Mouse (Mus musculus) CH12.LX (cell line): Measurements from ENCODE around the gene B3gnt6. TPM values are rescaled to one million over a fixed set of nuclear protein-coding genes. Genes with fewer than 3 reads are reported as not detected.

Experiments
- DNase-seq: peaks from one replicate; pipeline ENCODE4 v3.0.0-alpha.2; 2013; ENCODE audit errors: extremely low read depth
- H3K27ac ChIP-seq: 2 replicates; pipeline ENCODE4 v1.5.1; 2012; ENCODE audit warnings: low read depth, mild to moderate bottlenecking, control low read depth, moderate library complexity; ENCODE audit not compliant: insufficient read depth
- H3K27me3 ChIP-seq: replicated peaks from 2 replicates; pipeline ENCODE3; 2012; ENCODE audit warnings: inconsistent platforms
- H3K36me3 ChIP-seq, 2 experiments: replicated peaks in 1 of 2; 2 replicates each; pipeline versions ENCODE3 to v1.6.1; 2012; ENCODE audit warnings: inconsistent platforms in 1 of 2, low read length in 1 of 2, mild to moderate bottlenecking in 1 of 2, mixed read lengths in 1 of 2, moderate library complexity in 1 of 2; ENCODE audit not compliant: control insufficient read depth in 1 of 2, insufficient read depth in 1 of 2
- H3K4me1 ChIP-seq, 2 experiments: 2 replicates each; pipeline ENCODE4 v1.6.1; 2012; ENCODE audit warnings: inconsistent platforms in 1 of 2, moderate library complexity in 1 of 2; ENCODE audit not compliant: insufficient read depth in 2 of 2, control insufficient read depth in 1 of 2
- H3K4me2 ChIP-seq: 2 replicates; pipeline ENCODE4 v1.6.1; 2012; ENCODE audit warnings: low read depth, mild to moderate bottlenecking, control low read depth; ENCODE audit not compliant: poor library complexity, insufficient read depth, severe bottlenecking
- H3K4me3 ChIP-seq, 3 experiments: fragments of 150-350 bp in 1 of 3; sonication (generic) in 1 of 3; replicated peaks in 1 of 3; 2 replicates each; pipeline versions ENCODE3 to v1.5.1; 2011 to 2012; ENCODE audit warnings: low read depth in 2 of 3, low read length in 2 of 3, mild to moderate bottlenecking in 2 of 3, moderate library complexity in 2 of 3, control low read depth in 1 of 3, improper control_type of control experiment in 1 of 3, inconsistent platforms in 1 of 3, mixed read lengths in 1 of 3; ENCODE audit not compliant: poor library complexity in 1 of 3
- H3K79me2 ChIP-seq: replicated peaks from 2 replicates; pipeline ENCODE4 v1.6.1; 2012; ENCODE audit warnings: mild to moderate bottlenecking, moderate library complexity; ENCODE audit not compliant: control insufficient read depth, poor library complexity, insufficient read depth, severe bottlenecking; ENCODE audit errors: extremely low read depth
- H3K9ac ChIP-seq: 2 replicates; pipeline ENCODE4 v1.6.1; 2012; ENCODE audit warnings: low read depth, mild to moderate bottlenecking, control low read depth, moderate library complexity; ENCODE audit not compliant: insufficient read depth
- H3K9me3 ChIP-seq: replicated peaks from 2 replicates; pipeline ENCODE3; 2012; ENCODE audit warnings: low read length, inconsistent platforms, mixed read lengths
- CHD2 ChIP-seq: IDR thresholded peaks from 2 replicates; pipeline ENCODE4 v1.6.1; 2011; ENCODE audit warnings: low read length, improper control_type of control experiment
- E2F4 ChIP-seq: IDR thresholded peaks from 2 replicates; pipeline ENCODE4 v1.6.1; 2011; ENCODE audit warnings: low read depth, low read length, improper control_type of control experiment; ENCODE audit not compliant: insufficient replicate concordance
- ELF1 ChIP-seq: IDR thresholded peaks from 2 replicates; pipeline ENCODE4 v1.6.1; 2014; ENCODE audit warnings: low read depth, mild to moderate bottlenecking, inconsistent platforms, low read length, improper control_type of control experiment
- EP300 ChIP-seq: IDR thresholded peaks from 2 replicates; pipeline ENCODE4 v1.6.1; 2011; ENCODE audit warnings: low read length, improper control_type of control experiment
- JUN ChIP-seq: IDR thresholded peaks from 2 replicates; pipeline ENCODE4 v1.6.1; 2011; ENCODE audit warnings: low read depth, mild to moderate bottlenecking, low read length, improper control_type of control experiment, moderate library complexity; ENCODE audit not compliant: insufficient read depth
- MAFK ChIP-seq: IDR thresholded peaks from 2 replicates; pipeline ENCODE4 v1.6.1; 2011; ENCODE audit warnings: low read length, improper control_type of control experiment; ENCODE audit not compliant: insufficient replicate concordance
- MEF2A ChIP-seq: IDR thresholded peaks from 2 replicates; pipeline ENCODE4 v1.6.1; 2014; ENCODE audit warnings: low read depth, mild to moderate bottlenecking, inconsistent platforms, low read length, improper control_type of control experiment, borderline replicate concordance
- MXI1 ChIP-seq: IDR thresholded peaks from 2 replicates; pipeline ENCODE4 v1.6.1; 2011; ENCODE audit warnings: mild to moderate bottlenecking, low read depth, low read length, improper control_type of control experiment
- MYC ChIP-seq: IDR thresholded peaks from 2 replicates; pipeline ENCODE4 v1.6.1; 2011; ENCODE audit warnings: low read depth, mild to moderate bottlenecking, improper control_type of control experiment, low read length
- PAX5 ChIP-seq: IDR thresholded peaks from 2 replicates; pipeline ENCODE4 v1.6.1; 2012; ENCODE audit warnings: low read length, inconsistent platforms, mixed read lengths
- RAD21 ChIP-seq: IDR thresholded peaks from 2 replicates; pipeline ENCODE4 v1.6.1; 2011; ENCODE audit warnings: low read depth, mild to moderate bottlenecking, low read length, improper control_type of control experiment, moderate library complexity
- SIN3A ChIP-seq: IDR thresholded peaks from 2 replicates; pipeline ENCODE4 v1.6.1; 2012; ENCODE audit warnings: low read length, improper control_type of control experiment, inconsistent platforms
- TCF12 ChIP-seq: IDR thresholded peaks from 2 replicates; pipeline ENCODE4 v1.6.1; 2014; ENCODE audit warnings: low read depth, mild to moderate bottlenecking, inconsistent platforms, low read length, improper control_type of control experiment
- USF1 ChIP-seq: IDR thresholded peaks from 2 replicates; pipeline ENCODE4 v1.6.1; 2014; ENCODE audit warnings: low read depth, mild to moderate bottlenecking, inconsistent platforms, low read length, improper control_type of control experiment
- ZC3H11A ChIP-seq: IDR thresholded peaks from 2 replicates; pipeline ENCODE4 v1.6.1; 2012; ENCODE audit warnings: low read depth, mild to moderate bottlenecking, inconsistent platforms, low read length, improper control_type of control experiment
- ZMIZ1 ChIP-seq: IDR thresholded peaks from 2 replicates; pipeline ENCODE4 v1.6.1; 2012; ENCODE audit warnings: low read depth, mild to moderate bottlenecking, inconsistent platforms, low read length, improper control_type of control experiment
- ZNF384 ChIP-seq: IDR thresholded peaks from 2 replicates; pipeline ENCODE4 v1.6.1; 2012; ENCODE audit warnings: low read depth, low read length, improper control_type of control experiment, inconsistent platforms
- dilution Hi-C: fragments of 300-500 bp; cut with MboI; formaldehyde crosslinking; loops from 2 replicates; pipeline ENCODE4 v1.14.3; 2020; ENCODE audit warnings: low sequenced_read_pairs; ENCODE audit not compliant: extremely low pct_unique_long_range_greater_than_20kb, extremely low pct_ligation_motif_present
- in situ Hi-C: fragments of 300-500 bp; cut with MboI; formaldehyde crosslinking; loops from 3 replicates; pipeline ENCODE4 v1.14.3; 2019; ENCODE audit warnings: low sequenced_read_pairs, low pct_ligation_motif_present, low pct_unique_long_range_greater_than_20kb, mixed read lengths
- polyA plus RNA-seq: library from polyadenylated mRNA; unstranded; fragments of >175 nt; gene quantifications from 2 replicates; pipeline ENCODE4 v1.2.1, GENCODE M21; 2012; ENCODE audit warnings: low read depth; ENCODE audit not compliant: insufficient read length
- total RNA-seq, 2 experiments: library from RNA; depleted of rRNA; stranded (reverse); fragments of 300-350 nt in 1 of 2; fragments of >200 nt in 1 of 2; gene quantifications; 2 replicates each; pipeline ENCODE4 v1.2.3; 2012 to 2014

B3gnt6 gene
- total and polyA plus RNA-seq, 3 experiments, result not detected

- Histone ChIP-seq H3K4me2 (no peak overlapping the region), H3K27me3 (no peaks in the 10 kb centered on the region), H3K27ac (no peak overlapping the region), H3K79me2 (no peaks in the 10 kb centered on the region), H3K9ac (no peak overlapping the region), H3K9me3 (no peaks in the 10 kb centered on the region), H3K36me3 (peaks cover 0 to 3% of the 10 kb centered on the region in 2 experiments), H3K4me1 (no peaks in the 10 kb centered on the region), H3K4me3 (no peak overlapping the region)
- TF ChIP-seq ZC3H11A (no peak), MXI1 (no peak), E2F4 (no peak), SIN3A (no peak), JUN (no peak), ELF1 (no peak), TCF12 (no peak), RAD21 (no peak), MEF2A (no peak)
- in situ Hi-C loops, result no loop called here
- no peak for DNase-seq
- dilution Hi-C loops, result no loop called here
Measured at GRCm38 (mm10) chr7:98223796-98224195, 24.5 kb upstream of the B3gnt6 start.

GRCm38 (mm10) chr7:98216713-98217112 lies 17.4 kb upstream of the B3gnt6 start:
- Histone ChIP-seq H3K4me1 (no peaks in the 10 kb centered on the region), H3K79me2 (no peaks in the 10 kb centered on the region), H3K9ac (no peak overlapping the region), H3K4me2 (no peak overlapping the region), H3K27me3 (no peaks in the 10 kb centered on the region), H3K4me3 (no peak overlapping the region), H3K36me3 (peaks cover 0 to 7% of the 10 kb centered on the region in 2 experiments), H3K27ac (no peak overlapping the region), H3K9me3 (no peaks in the 10 kb centered on the region)
- no peak for DNase-seq
- in situ Hi-C loops (no loop called here), dilution Hi-C loops (no loop called here)
- no peak for TF ChIP-seq EP300
- no peak for TF ChIP-seq ELF1
- no peak for TF ChIP-seq MXI1
- TF ChIP-seq ZC3H11A, result no peak
- no peak for TF ChIP-seq ZNF384
- no peak for TF ChIP-seq ZMIZ1
- no peak for TF ChIP-seq MEF2A
- TF ChIP-seq MAFK, result no peak
- no peak for TF ChIP-seq USF1
- TF ChIP-seq MYC, result no peak
- TF ChIP-seq SIN3A, result no peak
- no peak for TF ChIP-seq CHD2
- no peak for TF ChIP-seq PAX5
